Mouse (Mus musculus) liver, adult 2 months (tissue): ENCODE data around the gene Hc. TPM values are rescaled to one million over a fixed set of nuclear protein-coding genes. Genes with fewer than 3 reads are reported as not detected.

Experiments
- DNase-seq: peaks from one replicate; pipeline ENCODE4 v3.0.0-alpha.2; 2011; ENCODE audit warnings: low read depth, low spot score; ENCODE audit errors: extremely low read depth
- H3K27ac ChIP-seq: fragments of 200-500 bp; replicated peaks from 2 replicates; pipeline ENCODE4 v1.5.1; 2012; ENCODE audit warnings: low read depth, mild to moderate bottlenecking, control low read depth, inconsistent platforms, low read length; ENCODE audit not compliant: insufficient read depth
- H3K27me3 ChIP-seq: fragments of 200-500 bp; 2 replicates; pipeline ENCODE4 v1.6.1; 2012; ENCODE audit warnings: mild to moderate bottlenecking, moderate library complexity, low read length, inconsistent platforms; ENCODE audit not compliant: control insufficient read depth, insufficient read depth
- H3K36me3 ChIP-seq: fragments of 200-500 bp; 2 replicates; pipeline ENCODE4 v1.6.1; 2012; ENCODE audit warnings: low read length, inconsistent platforms; ENCODE audit not compliant: control insufficient read depth, insufficient read depth
- H3K4me1 ChIP-seq: fragments of 200-500 bp; 2 replicates; pipeline ENCODE4 v1.6.1; 2011; ENCODE audit warnings: low read length; ENCODE audit not compliant: control insufficient read depth, insufficient read depth
- H3K4me3 ChIP-seq: fragments of 200-500 bp; 2 replicates; pipeline ENCODE4 v1.5.1; 2011; ENCODE audit warnings: low read depth, mild to moderate bottlenecking, control low read depth, low read length, moderate library complexity; ENCODE audit not compliant: insufficient read depth
- H3K79me2 ChIP-seq: fragments of 200-500 bp; 2 replicates; pipeline ENCODE4 v1.6.1; 2012; ENCODE audit warnings: inconsistent platforms, mild to moderate bottlenecking, low read length, moderate library complexity; ENCODE audit not compliant: control insufficient read depth, insufficient read depth
- H3K9ac ChIP-seq: fragments of 200-500 bp; 2 replicates; pipeline ENCODE4 v1.6.1; 2012; ENCODE audit warnings: low read depth, mild to moderate bottlenecking, control low read depth, inconsistent platforms, low read length
- CTCF ChIP-seq: fragments of 200-500 bp; IDR thresholded peaks from 2 replicates; pipeline ENCODE4 v1.5.1; 2011; ENCODE audit warnings: low read depth, low read length, control low read depth
- POLR2A ChIP-seq: fragments of 200-500 bp; IDR thresholded peaks from 2 replicates; pipeline ENCODE4 v1.6.1; 2011; ENCODE audit warnings: low read length, control low read depth; ENCODE audit not compliant: insufficient read depth; ENCODE audit errors: extremely low read depth
- WGBS: fragments of 180-500 bp; shearing (Covaris S2); methylation state at CpG from one replicate; pipeline ENCODE4 v1.1.7; 2018; 5-methylcytosine and 5-hydroxymethylcytosine counted together
- polyA plus RNA-seq: library from polyadenylated mRNA; depleted of rRNA; stranded (reverse); fragments of >200 nt; gene quantifications from 2 replicates; pipeline ENCODE4 v1.2.3, GENCODE M21; 2012
- total RNA-seq: library from RNA; depleted of rRNA; stranded (reverse); fragments of >200 nt; gene quantifications from 2 replicates; pipeline ENCODE4 v1.2.3, GENCODE M21; 2014

Gene Hc
- total and polyA plus RNA-seq, 2 experiments, result 139 to 594 TPM

GRCm38 (mm10) chr2:34962893-34963292 lies 98.3 kb downstream of the Hc start:
- no peaks in the 10 kb centered on the region for H3K79me2 ChIP-seq
- 84% methylated on average over 9 of the region's 9 CpGs for WGBS
- no peak for DNase-seq
- no peak overlapping the region for H3K4me3 ChIP-seq
- no peaks in the 10 kb centered on the region for H3K27me3 ChIP-seq
- no peaks in the 10 kb centered on the region for H3K36me3 ChIP-seq
- peak overlapping the region; percentile 53 for H3K27ac ChIP-seq
- TF ChIP-seq POLR2A, result no peak
- no peak for TF ChIP-seq CTCF
- no peaks in the 10 kb centered on the region for H3K4me1 ChIP-seq
- H3K9ac ChIP-seq, result no peak overlapping the region

GRCm38 (mm10) chr2:34962211-34962610 lies 99.0 kb downstream of the Hc start:
- no peak for TF ChIP-seq CTCF
- no peak for TF ChIP-seq POLR2A
- no peak for DNase-seq
- 56% methylated on average over 2 of the region's 2 CpGs for WGBS
- H3K79me2 ChIP-seq, result no peaks in the 10 kb centered on the region
- H3K4me1 ChIP-seq, result no peaks in the 10 kb centered on the region
- no peak overlapping the region for H3K4me3 ChIP-seq
- no peak overlapping the region for H3K27ac ChIP-seq
- H3K9ac ChIP-seq, result no peak overlapping the region
- no peaks in the 10 kb centered on the region for H3K36me3 ChIP-seq
- no peaks in the 10 kb centered on the region for H3K27me3 ChIP-seq

GRCm38 (mm10) chr2:34961481-34962036 lies 99.7 kb downstream of the Hc start, which contains the start of gene Traf1:
Gene Traf1 (minus strand): TSS chr2:34961772.
- no peaks in the 10 kb centered on the region for H3K79me2 ChIP-seq
- no peak for DNase-seq
- WGBS, result 16% methylated on average over 20 of the region's 20 CpGs

GRCm38 (mm10) chr2:34960966-34961365 lies 100.3 kb downstream of the Hc start:
- 76% methylated on average over 6 of the region's 6 CpGs for WGBS
- Histone ChIP-seq H3K27ac (no peak overlapping the region), H3K4me3 (peak overlapping the region; percentile 36), H3K27me3 (no peaks in the 10 kb centered on the region), H3K36me3 (no peaks in the 10 kb centered on the region), H3K4me1 (no peaks in the 10 kb centered on the region), H3K79me2 (no peaks in the 10 kb centered on the region), H3K9ac (peak overlapping the region; percentile 15)
- TF ChIP-seq CTCF (no peak), POLR2A (no peak)
- DNase-seq, result no peak

More at GRCm38 (mm10) chr2:34961481-34962036, 99.7 kb downstream of the Hc start, which contains the start of gene Traf1:
- H3K4me3 ChIP-seq, result peak within 1 kb of the TSS; percentile 36
- H3K36me3 ChIP-seq, result no peaks in the 10 kb centered on the region
- H3K27ac ChIP-seq, result no peak within 1 kb of the TSS
- TF ChIP-seq CTCF (no peak), POLR2A (no peak)
- H3K4me1 ChIP-seq, result no peaks in the 10 kb centered on the region
- H3K27me3 ChIP-seq, result no peaks in the 10 kb centered on the region
- H3K9ac ChIP-seq, result peak within 1 kb of the TSS; percentile 15

- no peak overlapping the region for H3K4me3 ChIP-seq
- no peaks in the 10 kb centered on the region for H3K4me1 ChIP-seq
- H3K27ac ChIP-seq, result no peak overlapping the region
These were observed 100.8 kb downstream of the Hc start for GRCm38 (mm10) chr2:34960466-34960865.

GRCm38 (mm10) chr2:34958582-34958981 lies 102.7 kb downstream of the Hc start:
- H3K36me3 ChIP-seq, result no peaks in the 10 kb centered on the region
- no peak for DNase-seq
- H3K4me1 ChIP-seq, result no peaks in the 10 kb centered on the region
- H3K9ac ChIP-seq, result no peak overlapping the region
- TF ChIP-seq POLR2A (no peak), CTCF (no peak)
- no peaks in the 10 kb centered on the region for H3K27me3 ChIP-seq
- H3K27ac ChIP-seq, result no peak overlapping the region
- WGBS, result 89% methylated on average over 7 of the region's 7 CpGs
- H3K79me2 ChIP-seq, result no peaks in the 10 kb centered on the region
- H3K4me3 ChIP-seq, result no peak overlapping the region

More at GRCm38 (mm10) chr2:34960466-34960865, 100.8 kb downstream of the Hc start:
- DNase-seq, result no peak
- Histone ChIP-seq H3K79me2 (no peaks in the 10 kb centered on the region), H3K9ac (no peak overlapping the region), H3K36me3 (no peaks in the 10 kb centered on the region), H3K27me3 (no peaks in the 10 kb centered on the region)
- TF ChIP-seq CTCF (no peak), POLR2A (no peak)
- WGBS, result 88% methylated on average over 5 of the region's 5 CpGs
